Mouse (Mus musculus): Measurements from ENCODE around the gene Atf7. TPM values are rescaled to one million over a fixed set of nuclear protein-coding genes. Genes with fewer than 3 reads are reported as not detected.

Atf7 gene
- polyA plus RNA-seq, 1 experiment: 13.2 TPM

- TF ChIP-seq GATA1 (IDR thresholded peaks at IDR 0.05; ENCODE audit: low read length): no peak
Measured at GRCm38 (mm10) chr15:102501084-102501814, 124.0 kb downstream of the Atf7 start.

GRCm38 (mm10) chr15:102500479-102500878 is 124.8 kb downstream of the Atf7 start:
- TF ChIP-seq GATA1 (IDR thresholded peaks at IDR 0.05; ENCODE audit: low read length): no peak

- no peak for TF ChIP-seq GATA1 (IDR thresholded peaks at IDR 0.05; ENCODE audit: low read length)
Measured at GRCm38 (mm10) chr15:102499851-102500250, 125.4 kb downstream of the Atf7 start.

- no peak for TF ChIP-seq GATA1 (IDR thresholded peaks at IDR 0.05; ENCODE audit: low read length)
Measured at GRCm38 (mm10) chr15:102499370-102499769, 125.9 kb downstream of the Atf7 start.

- no peak for TF ChIP-seq GATA1 (IDR thresholded peaks at IDR 0.05; ENCODE audit: low read length)
Measured at GRCm38 (mm10) chr15:102498322-102498721, 126.9 kb downstream of the Atf7 start.

- no peak for TF ChIP-seq GATA1 (IDR thresholded peaks at IDR 0.05; ENCODE audit: low read length)
Measured at GRCm38 (mm10) chr15:102487664-102488063, 137.6 kb downstream of the Atf7 start.

GRCm38 (mm10) chr15:102485853-102486252 is 139.4 kb downstream of the Atf7 start:
- TF ChIP-seq GATA1 (IDR thresholded peaks at IDR 0.05; ENCODE audit: low read length): no peak

- no peak for TF ChIP-seq GATA1 (IDR thresholded peaks at IDR 0.05; ENCODE audit: low read length)
Measured at GRCm38 (mm10) chr15:102483136-102483535, 142.1 kb downstream of the Atf7 start.

Other genes starting within 250 kb of the Atf7 start
- 15.3 and 42.1 TPM in 2 replicates for gene Sp1, start 219.3 kb downstream of the Atf7 start, polyA plus RNA-seq (2012)
- not detected in 2 replicates for gene Amhr2, start 180.1 kb downstream of the Atf7 start, polyA plus RNA-seq (2012)
- gene Prr13, start 166.4 kb downstream of the Atf7 start, polyA plus RNA-seq (2012): 56.7 and 227 TPM in 2 replicates
- gene Pcbp2, start 154.9 kb downstream of the Atf7 start, polyA plus RNA-seq (2012): 289 and 813 TPM in 2 replicates
- gene Gm10337, start 121.7 kb downstream of the Atf7 start, polyA plus RNA-seq (2012): not detected in 2 replicates
- gene Map3k12, start 108.4 kb downstream of the Atf7 start, polyA plus RNA-seq (2012): 1.2 and 1.3 TPM in 2 replicates
- gene Tarbp2, start 107.3 kb downstream of the Atf7 start, polyA plus RNA-seq (2012): 75.2 and 86.3 TPM in 2 replicates
- 1.4 and 1.7 TPM in 2 replicates for gene Npff, start 100.5 kb downstream of the Atf7 start, polyA plus RNA-seq (2012)
- 0.09 TPM in 1 of 2 replicates, not detected in the other for gene Gm28047, start 397 bp downstream of the Atf7 start, polyA plus RNA-seq (2012)
- gene Atp5g2, start 46.9 kb upstream of the Atf7 start, polyA plus RNA-seq (2012): 65.3 and 313 TPM in 2 replicates
- 9.6 and 11.3 TPM in 2 replicates for gene Calcoco1, start 96.7 kb upstream of the Atf7 start, polyA plus RNA-seq (2012)

Data from G1E-ER4 (cell line).